Mouse (Mus musculus): Measurements from ENCODE around the gene Sowahb.
"Not testable (repeated sequence)": the region's sequence is repeated elsewhere in the genome, so short reads cannot be mapped to it uniquely, and the experiment has no call there.

Gene Sowahb

GRCm38 (mm10) chr5:93019207-93019606, 25.6 kb downstream of the Sowahb start:
- in situ Hi-C loops (cut with MboI; ENCODE audit: low pct_unique_long_range_greater_than_20kb in 1 of 2, low sequenced_read_pairs in 2 of 2, unreplicated experiment in 1 of 2): not testable (repeated sequence)

- in situ Hi-C loops (cut with MboI; ENCODE audit: low pct_unique_long_range_greater_than_20kb in 1 of 2, low sequenced_read_pairs in 2 of 2, unreplicated experiment in 1 of 2): no loop called here
These were observed 27.1 kb downstream of the Sowahb start for GRCm38 (mm10) chr5:93017678-93018077.

DNA sequence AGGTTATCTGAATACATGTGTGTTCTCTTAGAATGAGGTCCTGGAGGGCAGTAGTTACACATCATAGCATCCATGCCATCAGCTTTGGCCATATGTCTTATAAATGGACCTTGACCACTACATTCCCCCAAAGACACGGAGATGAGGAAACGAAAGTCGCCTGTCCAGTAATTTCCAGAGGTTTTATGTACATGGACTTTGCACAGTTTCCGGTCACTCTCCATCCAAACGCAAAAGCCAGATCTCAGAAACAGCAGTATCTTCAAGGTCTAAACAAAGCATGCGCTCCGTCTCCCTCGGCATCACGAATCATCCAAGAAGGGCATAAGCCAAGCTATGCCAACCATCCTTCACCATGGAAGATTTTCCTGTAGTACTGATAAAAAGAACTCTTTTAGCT, 36.6 kb downstream of the Sowahb start:
- in situ Hi-C loops (cut with MboI; ENCODE audit: low pct_unique_long_range_greater_than_20kb in 1 of 2, low sequenced_read_pairs in 2 of 2, unreplicated experiment in 1 of 2): no loop called here

- in situ Hi-C loops (cut with MboI; ENCODE audit: low pct_unique_long_range_greater_than_20kb in 1 of 2, low sequenced_read_pairs in 2 of 2, unreplicated experiment in 1 of 2): no loop called here
These were observed 38.9 kb downstream of the Sowahb start for GRCm38 (mm10) chr5:93005815-93006341.

DNA sequence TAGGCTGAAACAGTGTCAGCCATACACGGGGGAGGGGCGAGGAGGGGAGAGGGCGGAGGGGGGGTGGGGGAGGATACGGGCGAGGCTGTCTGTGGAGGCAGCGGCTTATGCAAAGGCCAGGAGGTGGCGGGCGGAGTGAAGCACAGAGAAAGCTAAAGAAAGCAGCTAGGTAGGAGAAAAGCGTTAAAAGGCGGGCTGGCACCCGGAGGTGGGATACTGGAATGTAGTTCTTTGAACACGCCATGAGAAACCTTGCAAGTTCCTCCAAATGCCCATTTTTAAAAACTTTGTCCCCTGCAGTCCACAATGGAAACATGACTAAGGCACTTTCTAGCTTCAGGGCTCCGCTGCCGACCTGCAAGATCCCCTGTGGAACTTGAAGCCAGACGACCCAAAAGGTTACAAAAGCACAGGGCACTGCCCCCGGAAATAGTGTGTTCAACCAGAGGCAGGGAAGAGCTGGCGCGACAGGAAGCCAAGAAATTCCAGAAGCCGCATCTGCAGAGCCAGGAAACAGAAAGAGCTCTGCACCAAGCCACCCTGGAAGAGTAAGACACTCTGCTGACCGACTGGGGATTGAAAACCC, 39.5 kb downstream of the Sowahb start:
- in situ Hi-C loops (cut with MboI; ENCODE audit: low pct_unique_long_range_greater_than_20kb in 1 of 2, low sequenced_read_pairs in 2 of 2, unreplicated experiment in 1 of 2): no loop called here

GRCm38 (mm10) chr5:93002615-93003014, 42.2 kb downstream of the Sowahb start:
- in situ Hi-C loops (cut with MboI; ENCODE audit: low pct_unique_long_range_greater_than_20kb in 1 of 2, low sequenced_read_pairs in 2 of 2, unreplicated experiment in 1 of 2): no loop called here

GRCm38 (mm10) chr5:93000774-93001757, 43.8 kb downstream of the Sowahb start:
- in situ Hi-C loops (cut with MboI; ENCODE audit: low pct_unique_long_range_greater_than_20kb in 1 of 2, low sequenced_read_pairs in 2 of 2, unreplicated experiment in 1 of 2): no loop called here

- in situ Hi-C loops (cut with MboI; ENCODE audit: low pct_unique_long_range_greater_than_20kb in 1 of 2, low sequenced_read_pairs in 2 of 2, unreplicated experiment in 1 of 2): no loop called here
These were observed 44.8 kb downstream of the Sowahb start for GRCm38 (mm10) chr5:93000060-93000459.

GRCm38 (mm10) chr5:92998494-92999016, 46.3 kb downstream of the Sowahb start:
- in situ Hi-C loops (cut with MboI; ENCODE audit: low pct_unique_long_range_greater_than_20kb in 1 of 2, low sequenced_read_pairs in 2 of 2, unreplicated experiment in 1 of 2): no loop called here

DNA sequence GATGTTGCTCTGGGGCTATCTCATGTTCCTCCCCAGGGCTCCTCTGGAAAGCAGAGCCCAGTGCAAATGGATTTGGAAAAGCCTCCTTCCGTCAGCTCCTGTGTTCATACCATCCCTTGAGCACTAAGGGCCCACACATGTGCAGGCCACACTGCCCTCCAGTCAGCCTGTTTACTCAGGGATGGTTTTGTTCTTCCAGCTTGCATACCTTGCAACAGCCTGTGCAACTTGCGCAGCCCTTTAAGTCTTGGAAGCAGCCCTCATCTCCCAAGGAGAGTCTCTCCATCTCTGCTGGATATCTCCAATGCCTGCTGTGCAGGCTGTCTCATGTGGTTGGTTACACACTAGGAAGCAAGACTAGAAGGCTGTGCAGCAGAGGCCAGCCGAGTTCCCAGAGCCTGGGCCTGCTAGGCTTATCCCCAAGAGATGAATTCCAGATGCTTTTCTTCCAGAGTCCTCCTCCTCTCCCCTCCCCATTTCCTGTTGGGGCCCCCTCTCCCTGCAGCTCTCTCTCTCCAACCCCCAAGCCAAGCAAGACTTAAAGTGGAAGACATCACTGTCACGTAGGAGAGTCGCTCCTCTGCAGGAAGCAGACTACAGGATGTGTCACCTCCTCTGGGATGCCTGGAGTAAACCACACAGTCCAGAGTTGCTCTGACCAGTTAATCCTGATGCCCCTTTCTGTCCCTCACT, 47.2 kb downstream of the Sowahb start:
- in situ Hi-C loops (cut with MboI; ENCODE audit: low pct_unique_long_range_greater_than_20kb in 1 of 2, low sequenced_read_pairs in 2 of 2, unreplicated experiment in 1 of 2): no loop called here

DNA sequence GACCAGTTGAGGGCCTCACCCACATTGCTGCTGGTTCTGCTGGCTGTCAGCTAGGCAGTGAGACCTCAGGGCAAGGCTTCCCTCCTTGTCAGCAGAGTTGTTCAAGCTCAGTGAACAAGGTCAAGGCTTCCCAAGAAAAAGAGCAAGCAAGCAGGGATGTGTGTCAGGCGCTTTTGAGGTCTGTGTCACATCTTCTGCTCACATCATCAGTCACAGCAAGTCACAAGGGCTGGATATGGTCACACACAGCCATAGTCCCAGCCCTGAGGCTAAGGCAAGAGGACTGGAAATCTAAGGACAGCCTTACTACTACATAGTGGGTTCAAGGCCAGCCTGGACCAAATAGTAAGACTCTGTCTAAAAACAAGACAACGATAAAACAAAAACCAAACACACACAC, 50.0 kb downstream of the Sowahb start:
- in situ Hi-C loops (cut with MboI; ENCODE audit: low pct_unique_long_range_greater_than_20kb in 1 of 2, low sequenced_read_pairs in 2 of 2, unreplicated experiment in 1 of 2): no loop called here

GRCm38 (mm10) chr5:92994309-92994708, 50.5 kb downstream of the Sowahb start:
- in situ Hi-C loops (cut with MboI; ENCODE audit: low pct_unique_long_range_greater_than_20kb in 1 of 2, low sequenced_read_pairs in 2 of 2, unreplicated experiment in 1 of 2): no loop called here

GRCm38 (mm10) chr5:92992106-92992505, 52.7 kb downstream of the Sowahb start:
- in situ Hi-C loops (cut with MboI; ENCODE audit: low pct_unique_long_range_greater_than_20kb in 1 of 2, low sequenced_read_pairs in 2 of 2, unreplicated experiment in 1 of 2): no loop called here

Data from mouse embryonic stem cell (cell line).